Mouse (Mus musculus) forebrain, embryonic 14.5 days (tissue): ENCODE data around the gene Asic2. TPM values are rescaled to one million over a fixed set of nuclear protein-coding genes. Genes with fewer than 3 reads are reported as not detected.

ENCODE experiments used
- ATAC-seq: fragments of 200-750 bp; cut with Nextera tagmentation; 2 replicates; pipeline ENCODE4 v1.8.0; 2017; ENCODE audit warnings: mild to moderate bottlenecking, moderate library complexity
- DNase-seq: peaks from one replicate; pipeline ENCODE4 v3.0.0-alpha.2; 2015; ENCODE audit warnings: low spot score
- H3K27ac ChIP-seq: fragments of 300-500 bp; sonication (generic); 2 replicates; pipeline ENCODE4 v1.5.1; 2014; ENCODE audit warnings: low read depth, mild to moderate bottlenecking, control low read depth, low read length, moderate library complexity
- H3K27me3 ChIP-seq: fragments of 300-500 bp; sonication (generic); replicated peaks from 2 replicates; pipeline ENCODE4 v1.6.1; 2014; ENCODE audit warnings: low read length, control low read depth, mixed read lengths; ENCODE audit not compliant: control insufficient read depth, insufficient read depth
- H3K36me3 ChIP-seq: fragments of 300-500 bp; sonication (generic); 2 replicates; pipeline ENCODE4 v1.6.1; 2014; ENCODE audit warnings: low read length, control low read depth; ENCODE audit not compliant: control insufficient read depth, insufficient read depth
- H3K4me1 ChIP-seq: fragments of 300-500 bp; sonication (generic); 2 replicates; pipeline ENCODE4 v1.6.1; 2014; ENCODE audit warnings: antibody characterized with exemption, low read length, control low read depth; ENCODE audit not compliant: control insufficient read depth, insufficient read depth
- H3K4me2 ChIP-seq: fragments of 300-500 bp; sonication (generic); 2 replicates; pipeline ENCODE4 v1.6.1; 2014; ENCODE audit warnings: mild to moderate bottlenecking, control low read depth, low read length
- H3K4me3 ChIP-seq: fragments of 300-500 bp; sonication (generic); 2 replicates; pipeline ENCODE4 v1.5.1; 2014; ENCODE audit warnings: low read depth, low read length, control low read depth
- H3K9ac ChIP-seq: fragments of 300-500 bp; sonication (generic); 2 replicates; pipeline ENCODE4 v1.6.1; 2014; ENCODE audit warnings: mild to moderate bottlenecking, low read length, control low read depth, moderate library complexity
- H3K9me3 ChIP-seq: fragments of 300-500 bp; sonication (generic); replicated peaks from 2 replicates; pipeline ENCODE4 v1.6.1; 2016; ENCODE audit warnings: low read length, control low read depth, mixed read lengths; ENCODE audit not compliant: control insufficient read depth
- WGBS: fragments of 180-500 bp; shearing (Covaris S2); extraction: QIAGEN DNeasy Blood & Tissue Kit; methylation state at CpG from one replicate; pipeline ENCODE4 v1.1.7; 2014; 5-methylcytosine and 5-hydroxymethylcytosine counted together
- polyA plus RNA-seq: library from polyadenylated mRNA; unstranded; fragments of >200 nt; fragmentation: Nextera tagmentation; extraction: Ambion mirVana; gene quantifications from 2 replicates; pipeline ENCODE4 v1.2.1, GENCODE M21; 2014

Gene Asic2
- polyA plus RNA-seq, 1 experiment from 2014 or later = 3.8 TPM

- Histone ChIP-seq H3K9ac (no peak overlapping the region), H3K4me1 (no peaks in the 10 kb centered on the region), H3K9me3 (no peaks in the 10 kb centered on the region), H3K36me3 (no peaks in the 10 kb centered on the region), H3K27me3 (no peaks in the 10 kb centered on the region), H3K27ac (no peak overlapping the region), H3K4me2 (no peak overlapping the region), H3K4me3 (no peak overlapping the region)
- ATAC-seq (no peak), DNase-seq (no peak)
- 87% methylated on average over 1 of the region's 1 CpGs for WGBS
These were observed 30.7 kb downstream of the Asic2 start for GRCm38 (mm10) chr11:81937516-81937915.

- no peaks in the 10 kb centered on the region for H3K4me1 ChIP-seq
- no peak overlapping the region for H3K27ac ChIP-seq
- H3K27me3 ChIP-seq = no peaks in the 10 kb centered on the region
- no peaks in the 10 kb centered on the region for H3K36me3 ChIP-seq
- H3K9ac ChIP-seq = no peak overlapping the region
- no peak overlapping the region for H3K4me2 ChIP-seq
- no peak overlapping the region for H3K4me3 ChIP-seq
- H3K9me3 ChIP-seq = no peaks in the 10 kb centered on the region
- DNase-seq (peak; percentile 2), ATAC-seq (no peak)
These were observed 41.9 kb downstream of the Asic2 start for GRCm38 (mm10) chr11:81926393-81926792.

- no peak overlapping the region for H3K9ac ChIP-seq
- no peak overlapping the region for H3K4me2 ChIP-seq
- H3K9me3 ChIP-seq = no peaks in the 10 kb centered on the region
- WGBS = 92% methylated on average over 4 of the region's 4 CpGs
- no peak for ATAC-seq
- no peaks in the 10 kb centered on the region for H3K27me3 ChIP-seq
- no peaks in the 10 kb centered on the region for H3K36me3 ChIP-seq
- H3K27ac ChIP-seq = no peak overlapping the region
- no peak overlapping the region for H3K4me3 ChIP-seq
- DNase-seq = no peak
- no peaks in the 10 kb centered on the region for H3K4me1 ChIP-seq
These were observed 44.6 kb downstream of the Asic2 start for GRCm38 (mm10) chr11:81923626-81924025.

- no peak for ATAC-seq
- no peaks in the 10 kb centered on the region for H3K9me3 ChIP-seq
- H3K9ac ChIP-seq = no peak overlapping the region
- no peaks in the 10 kb centered on the region for H3K36me3 ChIP-seq
- H3K4me1 ChIP-seq = no peaks in the 10 kb centered on the region
- DNase-seq = no peak
- H3K4me3 ChIP-seq = no peak overlapping the region
- no peaks in the 10 kb centered on the region for H3K27me3 ChIP-seq
- no peak overlapping the region for H3K27ac ChIP-seq
- 90% methylated on average over 2 of the region's 2 CpGs for WGBS
- no peak overlapping the region for H3K4me2 ChIP-seq
These were observed 45.2 kb downstream of the Asic2 start for GRCm38 (mm10) chr11:81923096-81923495.

GRCm38 (mm10) chr11:81915501-81915900 lies 52.8 kb downstream of the Asic2 start:
- no peaks in the 10 kb centered on the region for H3K36me3 ChIP-seq
- no peak overlapping the region for H3K9ac ChIP-seq
- H3K4me3 ChIP-seq = no peak overlapping the region
- peak; percentile 38 for DNase-seq
- H3K27ac ChIP-seq = no peak overlapping the region
- H3K4me2 ChIP-seq = no peak overlapping the region
- no peaks in the 10 kb centered on the region for H3K27me3 ChIP-seq
- peak; percentile 20; the same call in 1 of the 2 replicates for ATAC-seq
- no peaks in the 10 kb centered on the region for H3K9me3 ChIP-seq
- no peaks in the 10 kb centered on the region; the same call in none of the 2 replicates for H3K4me1 ChIP-seq
- 35% methylated on average over 6 of the region's 6 CpGs for WGBS

- H3K4me2 ChIP-seq = no peak overlapping the region
- H3K4me3 ChIP-seq = no peak overlapping the region
- H3K4me1 ChIP-seq = no peaks in the 10 kb centered on the region; the same call in none of the 2 replicates
- no peak for ATAC-seq
- no peaks in the 10 kb centered on the region for H3K27me3 ChIP-seq
- WGBS = 96% methylated on average over 4 of the region's 4 CpGs
- no peak overlapping the region for H3K27ac ChIP-seq
- DNase-seq = no peak
- H3K9ac ChIP-seq = no peak overlapping the region
- no peaks in the 10 kb centered on the region for H3K9me3 ChIP-seq
- no peaks in the 10 kb centered on the region for H3K36me3 ChIP-seq
These were observed 55.2 kb downstream of the Asic2 start for GRCm38 (mm10) chr11:81913071-81913470.

GRCm38 (mm10) chr11:81909397-81909894 lies 58.8 kb downstream of the Asic2 start:
- Histone ChIP-seq H3K9ac (no peak overlapping the region), H3K27me3 (no peaks in the 10 kb centered on the region), H3K36me3 (no peaks in the 10 kb centered on the region), H3K9me3 (no peaks in the 10 kb centered on the region), H3K4me3 (no peak overlapping the region), H3K4me2 (no peak overlapping the region), H3K27ac (no peak overlapping the region), H3K4me1 (no peaks in the 10 kb centered on the region)
- no peak for DNase-seq
- no peak for ATAC-seq
- 89% methylated on average over 5 of the region's 5 CpGs for WGBS

GRCm38 (mm10) chr11:81908760-81909159 lies 59.5 kb downstream of the Asic2 start:
- no peak for ATAC-seq
- Histone ChIP-seq H3K9ac (no peak overlapping the region), H3K4me3 (no peak overlapping the region), H3K27me3 (no peaks in the 10 kb centered on the region), H3K4me1 (no peaks in the 10 kb centered on the region), H3K27ac (no peak overlapping the region), H3K4me2 (no peak overlapping the region), H3K9me3 (no peaks in the 10 kb centered on the region), H3K36me3 (no peaks in the 10 kb centered on the region)
- 88% methylated on average over 1 of the region's 1 CpGs for WGBS
- no peak for DNase-seq

- Histone ChIP-seq H3K36me3 (no peaks in the 10 kb centered on the region), H3K4me1 (peaks cover 7% of the 10 kb centered on the region), H3K27ac (no peak overlapping the region), H3K4me2 (no peak overlapping the region), H3K27me3 (no peaks in the 10 kb centered on the region), H3K9ac (no peak overlapping the region), H3K9me3 (no peaks in the 10 kb centered on the region), H3K4me3 (no peak overlapping the region)
- ATAC-seq = no peak
- no peak for DNase-seq
These were observed 65.9 kb downstream of the Asic2 start for GRCm38 (mm10) chr11:81902318-81902717.
